Mouse (Mus musculus) lung, adult 2 months (tissue): ENCODE data around the gene Ndufb4. TPM values are rescaled to one million over a fixed set of nuclear protein-coding genes. Genes with fewer than 3 reads are reported as not detected.

Source experiments
- DNase-seq: peaks from one replicate; pipeline ENCODE4 v3.0.0; 2022
- H3K4me1 ChIP-seq: fragments of 200-500 bp; 2 replicates; pipeline ENCODE4 v1.6.1; 2011; ENCODE audit warnings: low read length; ENCODE audit not compliant: control insufficient read depth, insufficient read depth
- H3K4me3 ChIP-seq: fragments of 200-500 bp; replicated peaks from 2 replicates; pipeline ENCODE3; 2011; ENCODE audit warnings: low read depth, mild to moderate bottlenecking, control low read depth, low read length; ENCODE audit errors: extremely low read depth
- CTCF ChIP-seq: fragments of 200-500 bp; IDR thresholded peaks from 2 replicates; pipeline ENCODE4 v1.5.1; 2011; ENCODE audit warnings: mild to moderate bottlenecking, low read length, control low read depth; ENCODE audit not compliant: insufficient read depth
- POLR2A ChIP-seq: fragments of 200-500 bp; IDR thresholded peaks from 2 replicates; pipeline ENCODE4 v1.6.1; 2011; ENCODE audit warnings: low read depth, mild to moderate bottlenecking, control low read depth, low read length, borderline replicate concordance; ENCODE audit errors: extremely low read depth
- WGBS: fragments of 180-500 bp; shearing (Covaris S2); methylation state at CpG from one replicate; pipeline ENCODE4 v1.1.7; 2018; 5-methylcytosine and 5-hydroxymethylcytosine counted together
- polyA plus RNA-seq: library from polyadenylated mRNA; depleted of rRNA; stranded (reverse); fragments of >200 nt; gene quantifications from 2 replicates; pipeline ENCODE4 v1.2.3, GENCODE M21; 2012

The Ndufb4 gene
- polyA plus RNA-seq, 1 experiment, result 56.6 TPM

DNA sequence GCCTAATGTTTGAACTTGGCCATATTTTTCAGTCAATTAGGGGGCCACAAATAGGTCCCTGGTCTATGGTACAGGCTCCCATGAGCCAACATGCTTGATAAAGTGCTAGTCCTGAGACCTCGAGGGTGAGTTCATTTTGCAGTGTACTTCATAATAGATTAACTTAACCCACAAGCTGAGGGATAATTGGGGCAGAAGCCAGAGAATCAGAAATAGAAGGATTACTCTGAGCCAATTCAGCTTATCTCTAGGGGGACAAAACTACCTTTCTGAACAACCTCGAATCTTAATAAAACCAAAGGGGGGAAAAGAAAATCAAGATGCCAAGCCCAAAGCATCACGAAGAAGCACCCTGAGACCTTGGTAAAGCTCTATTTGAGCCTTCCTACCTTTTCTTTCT, 31.9 kb downstream of the Ndufb4 start:
- TF ChIP-seq CTCF (no peak), POLR2A (no peak)
- no peak for DNase-seq
- no peak overlapping the region for H3K4me3 ChIP-seq
- WGBS, result 75% methylated on average over 3 of the region's 3 CpGs
- H3K4me1 ChIP-seq, result no peaks in the 10 kb centered on the region

DNA sequence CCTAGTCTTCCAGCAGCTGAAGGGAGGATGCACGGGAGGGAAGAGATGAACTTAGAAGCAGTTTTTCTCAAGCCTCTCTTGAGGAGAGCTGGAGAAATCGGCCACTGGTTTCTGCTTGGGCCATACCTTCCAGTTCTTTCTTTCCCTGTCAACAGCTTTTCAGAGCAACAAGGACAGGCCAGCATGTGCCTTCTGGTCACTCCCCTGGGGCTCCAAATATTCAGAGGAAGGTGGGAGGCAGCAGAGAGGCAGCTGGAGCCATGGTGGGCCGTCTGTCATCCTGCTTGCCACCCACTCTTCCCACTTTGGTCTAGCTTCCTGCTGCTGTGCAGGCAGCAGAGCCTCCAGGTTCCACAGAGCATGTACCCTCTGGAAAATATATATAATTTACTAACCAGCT, 36.6 kb downstream of the Ndufb4 start:
- no peak for DNase-seq
- TF ChIP-seq CTCF (no peak), POLR2A (no peak)
- 42% methylated on average over 3 of the region's 3 CpGs for WGBS
- no peak overlapping the region for H3K4me3 ChIP-seq
- H3K4me1 ChIP-seq, result no peaks in the 10 kb centered on the region

- H3K4me1 ChIP-seq, result no peaks in the 10 kb centered on the region
- TF ChIP-seq CTCF, result no peak
- no peak for TF ChIP-seq POLR2A
- no peak overlapping the region for H3K4me3 ChIP-seq
- WGBS, result 63% methylated on average over 8 of the region's 8 CpGs
- DNase-seq, result no peak
Observed at GRCm38 (mm10) chr16:37616104-37616503, 38.1 kb downstream of the Ndufb4 start.

GRCm38 (mm10) chr16:37615429-37615828, 38.8 kb downstream of the Ndufb4 start:
- no peak for DNase-seq
- 59% methylated on average over 8 of the region's 8 CpGs for WGBS
- H3K4me3 ChIP-seq, result no peak overlapping the region
- no peak for TF ChIP-seq POLR2A
- no peak for TF ChIP-seq CTCF
- no peaks in the 10 kb centered on the region for H3K4me1 ChIP-seq

GRCm38 (mm10) chr16:37614540-37614939, 39.7 kb downstream of the Ndufb4 start:
- Histone ChIP-seq H3K4me3 (no peak overlapping the region), H3K4me1 (no peaks in the 10 kb centered on the region)
- TF ChIP-seq CTCF, result no peak
- WGBS, result 88% methylated on average over 9 of the region's 9 CpGs
- no peak for DNase-seq

- no peak for TF ChIP-seq CTCF
- TF ChIP-seq POLR2A, result no peak
- 87% methylated on average over 5 of the region's 5 CpGs for WGBS
- Histone ChIP-seq H3K4me3 (no peak overlapping the region), H3K4me1 (no peaks in the 10 kb centered on the region)
- no peak for DNase-seq
Observed at GRCm38 (mm10) chr16:37612013-37612412, 42.2 kb downstream of the Ndufb4 start.

GRCm38 (mm10) chr16:37611072-37611471, 43.2 kb downstream of the Ndufb4 start:
- no peak for TF ChIP-seq CTCF
- no peak for TF ChIP-seq POLR2A
- no peak for DNase-seq
- WGBS, result 76% methylated on average over 7 of the region's 7 CpGs
- Histone ChIP-seq H3K4me1 (no peaks in the 10 kb centered on the region), H3K4me3 (no peak overlapping the region)

DNA sequence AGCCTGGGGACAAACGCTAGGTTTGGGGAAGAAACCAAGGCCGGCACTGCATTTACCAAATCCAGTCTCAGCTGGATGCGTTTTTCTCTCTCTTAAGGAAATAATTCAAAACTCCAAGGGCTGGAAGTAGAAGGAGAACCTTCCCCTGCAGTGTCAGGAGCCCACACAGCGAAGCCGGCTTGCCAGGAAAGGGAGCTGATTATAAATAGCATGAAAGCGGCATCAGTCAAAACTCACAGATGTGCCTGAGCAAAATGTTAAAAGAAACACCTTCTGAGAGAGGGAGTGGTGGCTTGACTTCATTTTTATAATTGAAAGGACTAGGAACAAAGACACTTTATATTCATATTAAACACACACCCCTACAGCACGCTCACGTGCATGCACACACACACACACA, 43.9 kb downstream of the Ndufb4 start:
- DNase-seq, result no peak
- Histone ChIP-seq H3K4me1 (no peaks in the 10 kb centered on the region), H3K4me3 (no peak overlapping the region)
- 79% methylated on average over 8 of the region's 8 CpGs for WGBS
- no peak for TF ChIP-seq POLR2A
- no peak for TF ChIP-seq CTCF

GRCm38 (mm10) chr16:37604243-37604642, 50.0 kb downstream of the Ndufb4 start:
- no peak for DNase-seq
- TF ChIP-seq CTCF (no peak), POLR2A (no peak)
- 56% methylated on average over 6 of the region's 6 CpGs for WGBS
- Histone ChIP-seq H3K4me1 (no peaks in the 10 kb centered on the region), H3K4me3 (no peak overlapping the region)

DNA sequence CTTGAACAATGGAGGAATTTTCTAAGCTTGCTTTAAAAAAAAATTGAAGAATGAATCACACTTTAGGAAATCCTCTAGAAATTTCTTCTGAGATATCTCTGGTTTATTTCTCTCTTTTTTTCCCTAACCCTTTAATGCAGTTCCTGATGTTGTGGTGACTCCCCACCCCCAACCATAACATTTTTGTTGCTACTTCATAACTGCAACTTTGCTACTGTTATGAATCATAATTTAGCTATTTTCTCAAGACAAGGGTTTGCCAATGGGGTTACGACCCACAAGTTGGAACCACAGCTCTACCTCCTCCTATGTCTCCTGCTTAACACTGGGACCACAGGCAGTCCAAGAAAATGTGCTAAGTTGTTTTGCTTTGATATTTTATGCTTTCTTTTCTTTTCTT, 50.8 kb downstream of the Ndufb4 start:
- TF ChIP-seq CTCF, result no peak
- TF ChIP-seq POLR2A, result no peak
- no peak for DNase-seq
- 83% methylated on average over 1 of the region's 1 CpGs for WGBS
- Histone ChIP-seq H3K4me1 (no peaks in the 10 kb centered on the region), H3K4me3 (no peak overlapping the region)

DNA sequence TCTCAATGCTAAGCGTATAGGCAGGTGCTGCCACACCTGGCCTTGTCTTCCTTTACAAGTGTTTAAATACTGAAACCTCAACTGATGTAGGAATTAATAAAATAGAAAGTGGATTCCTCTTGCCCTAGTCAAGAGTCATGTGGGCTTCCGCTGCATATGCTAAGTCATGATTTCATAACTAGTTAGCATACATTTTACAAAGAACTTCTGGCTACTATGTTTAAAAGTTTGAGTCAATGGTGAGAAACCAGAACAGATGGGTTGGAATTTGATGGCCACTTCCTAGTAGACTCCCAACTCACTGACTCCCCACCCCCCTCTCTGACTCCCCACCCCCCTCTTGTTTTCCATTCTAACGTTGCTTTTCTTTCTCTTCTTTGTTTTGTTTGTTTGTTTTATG, 54.9 kb downstream of the Ndufb4 start:
- 59% methylated on average over 3 of the region's 3 CpGs for WGBS

More for the DNA sequence above, 54.9 kb downstream of the Ndufb4 start:
- no peak for DNase-seq
- Histone ChIP-seq H3K4me3 (no peak overlapping the region), H3K4me1 (no peaks in the 10 kb centered on the region)
- TF ChIP-seq POLR2A, result no peak
- no peak for TF ChIP-seq CTCF
